Mouse (Mus musculus) forelimb bud, embryonic 11.5 days (tissue): Measurements from ENCODE around the gene Btd.
"Not testable (repeated sequence)": the region's sequence is repeated elsewhere in the genome, so short reads cannot be mapped to it uniquely, and the experiment has no call there.

Experiments
- DNase-seq: peaks from one replicate; pipeline ENCODE4 v3.0.0-alpha.2; 2012; ENCODE audit warnings: low read depth, low spot score

Gene Btd

GRCm38 (mm10) chr14:31640890-31641505 lies at the start of gene Btd, which contains the start of gene Hacl1:
Gene Btd (plus strand): TSS chr14:31641028.
Gene Hacl1 (minus strand): TSS chr14:31641286.
- peak; percentile 88 for DNase-seq

- no peak for DNase-seq
Measured at GRCm38 (mm10) chr14:31591243-31591642, 49.6 kb upstream of the Btd start, which contains the start of gene Colq. Gene Colq (minus strand): TSS chr14:31591343.

- no peak for DNase-seq
Measured at GRCm38 (mm10) chr14:31593036-31593435, 47.8 kb upstream of the Btd start.

- no peak for DNase-seq
Measured at GRCm38 (mm10) chr14:31594693-31595092, 46.1 kb upstream of the Btd start.

GRCm38 (mm10) chr14:31596408-31596807 lies 44.4 kb upstream of the Btd start:
- no peak for DNase-seq

- DNase-seq = no peak
Measured at GRCm38 (mm10) chr14:31597446-31597845, 43.4 kb upstream of the Btd start.

- DNase-seq = no peak
Measured at GRCm38 (mm10) chr14:31601908-31602615, 38.8 kb upstream of the Btd start.

GRCm38 (mm10) chr14:31602616-31602979 lies 38.2 kb upstream of the Btd start:
- not testable (repeated sequence) for DNase-seq

GRCm38 (mm10) chr14:31604916-31605315 lies 35.9 kb upstream of the Btd start:
- DNase-seq = no peak

GRCm38 (mm10) chr14:31605514-31605913 lies 35.3 kb upstream of the Btd start:
- no peak for DNase-seq

- no peak for DNase-seq
Measured at GRCm38 (mm10) chr14:31611986-31612385, 28.8 kb upstream of the Btd start.

- DNase-seq = no peak
Measured at GRCm38 (mm10) chr14:31613671-31614070, 27.2 kb upstream of the Btd start.

GRCm38 (mm10) chr14:31617204-31617603 lies 23.6 kb upstream of the Btd start:
- DNase-seq = no peak

GRCm38 (mm10) chr14:31617997-31618396 lies 22.8 kb upstream of the Btd start:
- no peak for DNase-seq

GRCm38 (mm10) chr14:31620591-31621223 lies 20.1 kb upstream of the Btd start:
- no peak for DNase-seq

- DNase-seq = no peak
Measured at GRCm38 (mm10) chr14:31622748-31623147, 18.1 kb upstream of the Btd start.

GRCm38 (mm10) chr14:31630677-31631076 lies 10.2 kb upstream of the Btd start:
- no peak for DNase-seq

- no peak for DNase-seq
Measured at GRCm38 (mm10) chr14:31640346-31640889, 410 bp upstream of the Btd start, which contains the start of gene Gm49387. Gene Gm49387 (minus strand): TSS chr14:31640878.

GRCm38 (mm10) chr14:31641506-31642155 lies 803 bp downstream of the Btd start:
- no peak for DNase-seq

GRCm38 (mm10) chr14:31644183-31644830 lies 3.5 kb downstream of the Btd start:
- no peak for DNase-seq

GRCm38 (mm10) chr14:31644931-31645547 lies 4.2 kb downstream of the Btd start:
- DNase-seq = no peak
